Mouse (Mus musculus) midbrain, postnatal 0 days (tissue): ENCODE results near the gene Churc1. TPM values are rescaled to one million over a fixed set of nuclear protein-coding genes. Genes with fewer than 3 reads are reported as not detected.
A peak's percentile ranks its signal among the peaks of the same experiment; 100 is the strongest.

Experiments
- ATAC-seq: fragments of 200-750 bp; cut with Nextera tagmentation; 2 replicates; pipeline ENCODE4 v1.8.0; 2017; ENCODE audit warnings: moderate number of reproducible peaks, mild to moderate bottlenecking, moderate TSS enrichment, moderate library complexity; ENCODE audit not compliant: low FRiP score
- DNase-seq: peaks from one replicate; pipeline ENCODE4 v3.0.0-alpha.2; 2015; ENCODE audit warnings: low spot score
- H3K27ac ChIP-seq: fragments of 300-500 bp; sonication (generic); 2 replicates; pipeline ENCODE4 v1.5.1; 2014; ENCODE audit warnings: low read depth, mild to moderate bottlenecking, low read length, mixed read lengths
- H3K27me3 ChIP-seq: fragments of 300-500 bp; sonication (generic); 2 replicates; pipeline ENCODE4 v1.6.1; 2014; ENCODE audit warnings: low read length, control low read depth, mixed read lengths; ENCODE audit not compliant: insufficient read depth
- H3K36me3 ChIP-seq: fragments of 300-500 bp; sonication (generic); 2 replicates; pipeline ENCODE4 v1.6.1; 2014; ENCODE audit warnings: low read length, control low read depth, mixed read lengths; ENCODE audit not compliant: insufficient read depth
- H3K4me1 ChIP-seq: fragments of 300-500 bp; sonication (generic); 2 replicates; pipeline ENCODE4 v1.6.1; 2014; ENCODE audit warnings: mild to moderate bottlenecking, control low read depth, antibody characterized with exemption, low read length, mixed read lengths; ENCODE audit not compliant: insufficient read depth
- H3K4me2 ChIP-seq: fragments of 300-500 bp; sonication (generic); 2 replicates; pipeline ENCODE4 v1.6.1; 2014; ENCODE audit warnings: low read depth, mild to moderate bottlenecking, low read length, mixed read lengths; ENCODE audit not compliant: poor library complexity, severe bottlenecking
- H3K4me3 ChIP-seq: fragments of 300-500 bp; sonication (generic); 2 replicates; pipeline ENCODE4 v1.5.1; 2014; ENCODE audit warnings: low read depth, mild to moderate bottlenecking, low read length, moderate library complexity
- H3K9ac ChIP-seq: fragments of 300-500 bp; sonication (generic); replicated peaks from 2 replicates; pipeline ENCODE4 v1.6.1; 2014; ENCODE audit warnings: mild to moderate bottlenecking, low read length, moderate library complexity, mixed read lengths; ENCODE audit not compliant: poor library complexity, severe bottlenecking
- H3K9me3 ChIP-seq: fragments of 300-500 bp; sonication (generic); 2 replicates; pipeline ENCODE4 v1.6.1; 2016; ENCODE audit warnings: low read length, control low read depth
- CTCF ChIP-seq: IDR thresholded peaks from 2 replicates; pipeline ENCODE4 v1.5.1; 2016; ENCODE audit warnings: antibody characterized with exemption, mild to moderate bottlenecking
- WGBS: fragments of 180-500 bp; shearing (Covaris S2); extraction: QIAGEN DNeasy Blood & Tissue Kit; methylation state at CpG from one replicate; pipeline ENCODE4 v1.1.7; 2014; 5-methylcytosine and 5-hydroxymethylcytosine counted together
- polyA plus RNA-seq: library from polyadenylated mRNA; unstranded; fragments of >200 nt; fragmentation: Nextera tagmentation; extraction: Ambion mirVana; gene quantifications from 2 replicates; pipeline ENCODE4 v1.2.1, GENCODE M21; 2015
- total RNA-seq: library from RNA; depleted of rRNA; stranded (reverse); fragments of >200 nt; gene quantifications from 2 replicates; pipeline ENCODE4 v1.2.3, GENCODE M21; 2014; rRNA removed

Churc1 gene
- total RNA-seq (60.3 and 66.9 TPM in 2 replicates), polyA plus RNA-seq (120 and 124 TPM in 2 replicates)

- Histone ChIP-seq H3K4me3 (peak within 1 kb of the TSS; percentile 51), H3K27ac (peak within 1 kb of the TSS; percentile 88), H3K9ac (peak within 1 kb of the TSS; percentile 74), H3K9me3 (no peaks in the 10 kb centered on the region), H3K27me3 (no peaks in the 10 kb centered on the region), H3K4me1 (no peaks in the 10 kb centered on the region), H3K36me3 (no peaks in the 10 kb centered on the region), H3K4me2 (peak within 1 kb of the TSS; percentile 57)
- DNase-seq (peak; percentile 96), ATAC-seq (peak; percentile 96)
- peak; percentile 29 for TF ChIP-seq CTCF
- under 1% methylated on average over 31 of the region's 31 CpGs for WGBS
Measured at GRCm38 (mm10) chr12:76765354-76765851, at the start of gene Churc1, which contains the start of gene Fntb. Gene Churc1 (plus strand): TSS chr12:76765538. Gene Fntb (plus strand): TSS chr12:76765589.

GRCm38 (mm10) chr12:76718384-76718783 lies 47.0 kb upstream of the Churc1 start:
- H3K9me3 ChIP-seq, result no peaks in the 10 kb centered on the region
- H3K36me3 ChIP-seq, result no peaks in the 10 kb centered on the region
- no peaks in the 10 kb centered on the region for H3K27me3 ChIP-seq
- DNase-seq, result no peak
- WGBS, result 90% methylated on average over 4 of the region's 4 CpGs
- TF ChIP-seq CTCF, result no peak
- H3K4me3 ChIP-seq, result no peak overlapping the region
- H3K4me2 ChIP-seq, result no peak overlapping the region
- ATAC-seq, result no peak
- H3K4me1 ChIP-seq, result no peaks in the 10 kb centered on the region
- no peak overlapping the region for H3K27ac ChIP-seq
- H3K9ac ChIP-seq, result no peak overlapping the region

GRCm38 (mm10) chr12:76720572-76720971 lies 44.8 kb upstream of the Churc1 start:
- no peaks in the 10 kb centered on the region for H3K27me3 ChIP-seq
- ATAC-seq (no peak), DNase-seq (peak; percentile 71)
- H3K9me3 ChIP-seq, result no peaks in the 10 kb centered on the region
- no peak overlapping the region for H3K4me3 ChIP-seq
- peak; percentile 72 for TF ChIP-seq CTCF
- H3K27ac ChIP-seq, result no peak overlapping the region
- H3K36me3 ChIP-seq, result no peaks in the 10 kb centered on the region
- no peak overlapping the region for H3K9ac ChIP-seq
- H3K4me2 ChIP-seq, result no peak overlapping the region
- no peaks in the 10 kb centered on the region for H3K4me1 ChIP-seq

GRCm38 (mm10) chr12:76722026-76722425 lies 43.3 kb upstream of the Churc1 start:
- no peak for TF ChIP-seq CTCF
- H3K9me3 ChIP-seq, result no peaks in the 10 kb centered on the region
- H3K27me3 ChIP-seq, result no peaks in the 10 kb centered on the region
- H3K9ac ChIP-seq, result no peak overlapping the region
- H3K27ac ChIP-seq, result no peak overlapping the region
- DNase-seq, result no peak
- H3K4me3 ChIP-seq, result no peak overlapping the region
- WGBS, result 75% methylated on average over 3 of the region's 3 CpGs
- no peak overlapping the region for H3K4me2 ChIP-seq
- H3K36me3 ChIP-seq, result no peaks in the 10 kb centered on the region
- H3K4me1 ChIP-seq, result no peaks in the 10 kb centered on the region
- ATAC-seq, result no peak

GRCm38 (mm10) chr12:76727955-76728354 lies 37.4 kb upstream of the Churc1 start:
- no peaks in the 10 kb centered on the region for H3K36me3 ChIP-seq
- no peak overlapping the region for H3K4me2 ChIP-seq
- ATAC-seq (no peak), DNase-seq (no peak)
- no peak overlapping the region for H3K4me3 ChIP-seq
- H3K27me3 ChIP-seq, result no peaks in the 10 kb centered on the region
- H3K9ac ChIP-seq, result no peak overlapping the region
- no peaks in the 10 kb centered on the region for H3K4me1 ChIP-seq
- no peak for TF ChIP-seq CTCF
- H3K27ac ChIP-seq, result no peak overlapping the region
- H3K9me3 ChIP-seq, result no peaks in the 10 kb centered on the region
- 80% methylated on average over 4 of the region's 4 CpGs for WGBS

GRCm38 (mm10) chr12:76750866-76751459 lies 14.4 kb upstream of the Churc1 start:
- DNase-seq, result no peak
- Histone ChIP-seq H3K27me3 (no peaks in the 10 kb centered on the region), H3K4me2 (no peak overlapping the region), H3K4me3 (no peak overlapping the region), H3K9me3 (no peaks in the 10 kb centered on the region), H3K9ac (no peak overlapping the region), H3K36me3 (no peaks in the 10 kb centered on the region), H3K4me1 (no peaks in the 10 kb centered on the region), H3K27ac (no peak overlapping the region)
- 79% methylated on average over 16 of the region's 16 CpGs for WGBS
- ATAC-seq, result no peak
- no peak for TF ChIP-seq CTCF
